Mouse (Mus musculus) midbrain, postnatal 0 days (tissue): ENCODE results near the gene Olfr693. TPM values are rescaled to one million over a fixed set of nuclear protein-coding genes. Genes with fewer than 3 reads are reported as not detected.
"Not testable (repeated sequence)": the region's sequence is repeated elsewhere in the genome, so short reads cannot be mapped to it uniquely, and the experiment has no call there.

ENCODE experiments used
- ATAC-seq: fragments of 200-750 bp; cut with Nextera tagmentation; 2 replicates; pipeline ENCODE4 v1.8.0; 2017; ENCODE audit warnings: moderate number of reproducible peaks, mild to moderate bottlenecking, moderate TSS enrichment, moderate library complexity; ENCODE audit not compliant: low FRiP score
- DNase-seq: peaks from one replicate; pipeline ENCODE4 v3.0.0-alpha.2; 2015; ENCODE audit warnings: low spot score
- H3K27ac ChIP-seq: fragments of 300-500 bp; sonication (generic); 2 replicates; pipeline ENCODE4 v1.5.1; 2014; ENCODE audit warnings: low read depth, mild to moderate bottlenecking, low read length, mixed read lengths
- H3K27me3 ChIP-seq: fragments of 300-500 bp; sonication (generic); 2 replicates; pipeline ENCODE4 v1.6.1; 2014; ENCODE audit warnings: low read length, control low read depth, mixed read lengths; ENCODE audit not compliant: insufficient read depth
- H3K36me3 ChIP-seq: fragments of 300-500 bp; sonication (generic); 2 replicates; pipeline ENCODE4 v1.6.1; 2014; ENCODE audit warnings: low read length, control low read depth, mixed read lengths; ENCODE audit not compliant: insufficient read depth
- H3K4me1 ChIP-seq: fragments of 300-500 bp; sonication (generic); 2 replicates; pipeline ENCODE4 v1.6.1; 2014; ENCODE audit warnings: mild to moderate bottlenecking, control low read depth, antibody characterized with exemption, low read length, mixed read lengths; ENCODE audit not compliant: insufficient read depth
- H3K4me2 ChIP-seq: fragments of 300-500 bp; sonication (generic); 2 replicates; pipeline ENCODE4 v1.6.1; 2014; ENCODE audit warnings: low read depth, mild to moderate bottlenecking, low read length, mixed read lengths; ENCODE audit not compliant: poor library complexity, severe bottlenecking
- H3K4me3 ChIP-seq: fragments of 300-500 bp; sonication (generic); 2 replicates; pipeline ENCODE4 v1.5.1; 2014; ENCODE audit warnings: low read depth, mild to moderate bottlenecking, low read length, moderate library complexity
- H3K9ac ChIP-seq: fragments of 300-500 bp; sonication (generic); replicated peaks from 2 replicates; pipeline ENCODE4 v1.6.1; 2014; ENCODE audit warnings: mild to moderate bottlenecking, low read length, moderate library complexity, mixed read lengths; ENCODE audit not compliant: poor library complexity, severe bottlenecking
- H3K9me3 ChIP-seq: fragments of 300-500 bp; sonication (generic); 2 replicates; pipeline ENCODE4 v1.6.1; 2016; ENCODE audit warnings: low read length, control low read depth
- CTCF ChIP-seq: IDR thresholded peaks from 2 replicates; pipeline ENCODE4 v1.5.1; 2016; ENCODE audit warnings: antibody characterized with exemption, mild to moderate bottlenecking
- WGBS: fragments of 180-500 bp; shearing (Covaris S2); extraction: QIAGEN DNeasy Blood & Tissue Kit; methylation state at CpG from one replicate; pipeline ENCODE4 v1.1.7; 2014; 5-methylcytosine and 5-hydroxymethylcytosine counted together
- polyA plus RNA-seq: library from polyadenylated mRNA; unstranded; fragments of >200 nt; fragmentation: Nextera tagmentation; extraction: Ambion mirVana; gene quantifications from 2 replicates; pipeline ENCODE4 v1.2.1, GENCODE M21; 2015
- total RNA-seq: library from RNA; depleted of rRNA; stranded (reverse); fragments of >200 nt; gene quantifications from 2 replicates; pipeline ENCODE4 v1.2.3, GENCODE M21; 2014; rRNA removed

Gene Olfr693
- total RNA-seq (not detected in 2 replicates), polyA plus RNA-seq (not detected in 2 replicates)

- no peaks in the 10 kb centered on the region for H3K36me3 ChIP-seq
- no peaks in the 10 kb centered on the region for H3K4me1 ChIP-seq
- no peak within 1 kb of the TSS for H3K9ac ChIP-seq
- no peaks in the 10 kb centered on the region for H3K9me3 ChIP-seq
- no peak for TF ChIP-seq CTCF
- H3K4me2 ChIP-seq: no peak within 1 kb of the TSS
- H3K4me3 ChIP-seq: no peak within 1 kb of the TSS
- H3K27me3 ChIP-seq: no peaks in the 10 kb centered on the region
- no peak for ATAC-seq
- no peak within 1 kb of the TSS for H3K27ac ChIP-seq
- no peak for DNase-seq
These were observed at the start of gene Olfr693 for GRCm38 (mm10) chr7:106680484-106680883. Gene Olfr693, minus strand, starts transcription at chr7:106680584.

GRCm38 (mm10) chr7:106725654-106726053 lies 45.3 kb upstream of the Olfr693 start:
- not testable (repeated sequence) for H3K27ac ChIP-seq, H3K36me3 ChIP-seq, H3K9me3 ChIP-seq, H3K4me2 ChIP-seq, DNase-seq, ATAC-seq, H3K4me1 ChIP-seq, H3K4me3 ChIP-seq, H3K27me3 ChIP-seq, H3K9ac ChIP-seq
- WGBS: 89% methylated on average over 2 of the region's 2 CpGs

GRCm38 (mm10) chr7:106716296-106716695 lies 35.9 kb upstream of the Olfr693 start, which contains the start of gene Olfr695:
Gene Olfr695, minus strand, starts transcription at chr7:106716396.
- no peaks in the 10 kb centered on the region for H3K9me3 ChIP-seq
- no peak within 1 kb of the TSS for H3K4me3 ChIP-seq
- H3K4me2 ChIP-seq: no peak within 1 kb of the TSS
- H3K36me3 ChIP-seq: no peaks in the 10 kb centered on the region
- no peak within 1 kb of the TSS for H3K9ac ChIP-seq
- DNase-seq (no peak), ATAC-seq (no peak)
- no peaks in the 10 kb centered on the region for H3K4me1 ChIP-seq
- H3K27me3 ChIP-seq: no peaks in the 10 kb centered on the region
- H3K27ac ChIP-seq: no peak within 1 kb of the TSS
- TF ChIP-seq CTCF: no peak

GRCm38 (mm10) chr7:106711463-106711862 lies 31.1 kb upstream of the Olfr693 start:
- H3K9me3 ChIP-seq: no peaks in the 10 kb centered on the region
- H3K27ac ChIP-seq: no peak overlapping the region
- 92% methylated on average over 6 of the region's 6 CpGs for WGBS
- ATAC-seq: no peak
- no peak overlapping the region for H3K9ac ChIP-seq
- no peak for TF ChIP-seq CTCF
- no peak overlapping the region for H3K4me2 ChIP-seq
- DNase-seq: no peak
- H3K4me3 ChIP-seq: no peak overlapping the region
- H3K27me3 ChIP-seq: no peaks in the 10 kb centered on the region
- H3K36me3 ChIP-seq: no peaks in the 10 kb centered on the region
- no peaks in the 10 kb centered on the region for H3K4me1 ChIP-seq

- H3K4me2 ChIP-seq, H3K4me3 ChIP-seq, DNase-seq, H3K27ac ChIP-seq, H3K9me3 ChIP-seq, H3K27me3 ChIP-seq, ATAC-seq, H3K4me1 ChIP-seq, H3K36me3 ChIP-seq, H3K9ac ChIP-seq: not testable (repeated sequence)
- WGBS: 81% methylated on average over 10 of the region's 10 CpGs
These were observed 27.3 kb upstream of the Olfr693 start for GRCm38 (mm10) chr7:106707705-106708104.

- Histone ChIP-seq H3K27me3 (no peaks in the 10 kb centered on the region), H3K9me3 (peaks cover 3% of the 10 kb centered on the region; the same call in 1 of the 2 replicates), H3K9ac (no peak overlapping the region), H3K27ac (no peak overlapping the region), H3K4me3 (no peak overlapping the region), H3K4me2 (no peak overlapping the region), H3K4me1 (no peaks in the 10 kb centered on the region), H3K36me3 (no peaks in the 10 kb centered on the region)
- DNase-seq (no peak), ATAC-seq (no peak)
- WGBS: 83% methylated on average over 1 of the region's 1 CpGs
- TF ChIP-seq CTCF: no peak
These were observed 16.5 kb upstream of the Olfr693 start for GRCm38 (mm10) chr7:106696891-106697290.
